Mouse (Mus musculus): ENCODE measurements at regions not wholly inside any gene's neighbourhood (a gene's known extent, or its start where the extent isn't known, plus 50 kb on each side); places are given as distances from the start of the nearest gene placed in this dataset.

- no peak for TF ChIP-seq CTCF (IDR thresholded peaks at IDR 0.05; ENCODE audit: insufficient read depth, low read length)
- no peak for TF ChIP-seq POLR2A (IDR thresholded peaks at IDR 0.05; ENCODE audit: borderline replicate concordance, extremely low read depth, low read depth, low read length)
Observed at GRCm38 (mm10) chr11:45178036-45178435, 560.9 kb downstream of the Ebf1 start.

Measured in lung, adult 2 months (tissue).